Mouse (Mus musculus) layer of hippocampus, adult 18-20 months (tissue): ENCODE results near the gene Pitpnm1. TPM values are rescaled to one million over a fixed set of nuclear protein-coding genes. Genes with fewer than 3 reads are reported as not detected.
"Not testable (repeated sequence)": the region's sequence is repeated elsewhere in the genome, so short reads cannot be mapped to it uniquely, and the experiment has no call there.

Experiments
- DNase-seq, 2 experiments: peaks; one replicate each; pipeline ENCODE4 v3.0.0; 2022; ENCODE audit warnings: low spot score in 2 of 2
- total RNA-seq, 2 experiments: library from RNA; stranded (reverse); gene quantifications; 2 replicates each; pipeline ENCODE4 v1.2.3; 2021

The Pitpnm1 gene
- total RNA-seq, 2 experiments from 2014 or later, result 174 to 181 TPM

DNA sequence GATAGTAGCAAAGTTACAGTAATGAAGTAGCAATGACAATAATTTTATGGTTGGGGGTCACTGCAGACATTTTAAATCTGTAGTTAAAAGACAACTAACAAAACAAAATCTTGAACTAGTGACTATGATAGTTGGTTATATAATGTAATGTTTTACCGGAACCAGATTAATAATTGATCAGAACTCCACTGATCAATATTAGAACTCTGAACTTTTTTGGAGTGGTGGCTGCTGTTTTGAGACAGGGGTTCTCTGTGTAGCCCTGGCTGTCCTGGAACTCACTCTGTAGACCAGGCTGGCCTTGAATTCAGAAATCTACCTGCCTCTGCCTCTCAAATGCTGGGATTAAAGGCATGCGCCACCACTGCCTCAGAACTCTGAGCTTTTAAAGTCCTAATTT, 31.6 kb upstream of the Pitpnm1 start:
- not testable (repeated sequence) for DNase-seq

- DNase-seq, result no peak
These were observed 30.9 kb upstream of the Pitpnm1 start for GRCm38 (mm10) chr19:4068717-4069410.

DNA sequence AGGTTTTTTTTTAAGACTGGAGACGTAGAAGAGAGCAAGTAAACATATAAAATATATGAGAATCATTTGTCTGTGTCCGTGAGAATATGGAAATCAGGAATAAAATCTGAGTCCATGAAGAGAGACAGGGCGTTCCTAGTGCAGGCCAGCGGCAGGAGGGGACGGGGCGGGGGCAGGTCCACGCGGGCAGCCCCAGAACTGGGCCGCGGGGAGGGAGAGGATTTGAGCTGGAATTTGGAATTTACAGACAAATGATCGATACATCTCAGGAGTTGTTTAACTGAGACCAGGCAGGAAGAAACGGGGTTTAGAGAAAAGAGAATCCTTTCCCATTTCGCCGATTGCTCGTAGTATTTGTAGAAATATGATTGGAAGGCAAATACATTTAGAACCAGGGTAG, 29.5 kb upstream of the Pitpnm1 start:
- DNase-seq, result no peak

GRCm38 (mm10) chr19:4070756-4071155, 29.0 kb upstream of the Pitpnm1 start:
- DNase-seq, result no peak

GRCm38 (mm10) chr19:4071406-4071805, 28.4 kb upstream of the Pitpnm1 start:
- DNase-seq, result no peak

GRCm38 (mm10) chr19:4072706-4073424, 26.9 kb upstream of the Pitpnm1 start:
- no peak for DNase-seq

DNA sequence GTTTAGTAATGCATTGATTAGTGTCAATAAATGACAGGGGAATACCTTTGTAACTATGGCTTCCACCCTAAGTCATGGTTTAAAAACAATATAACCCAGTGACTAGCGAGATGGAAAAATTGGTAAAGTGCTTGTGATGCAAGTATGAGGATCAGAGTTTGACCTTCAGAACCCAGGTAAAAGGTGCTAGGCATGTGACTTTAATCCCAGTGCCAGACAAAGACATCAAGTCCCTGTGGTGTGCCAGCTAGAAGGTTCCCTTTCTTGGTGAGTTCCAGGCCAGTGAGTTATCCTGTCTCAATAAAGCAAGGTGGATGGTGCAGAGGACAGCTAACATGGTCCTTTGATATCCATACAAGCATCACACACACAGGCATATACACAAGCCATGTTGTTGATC, 24.3 kb upstream of the Pitpnm1 start:
- DNase-seq, result no peak

- DNase-seq, result no peak
These were observed 20.2 kb upstream of the Pitpnm1 start for GRCm38 (mm10) chr19:4079594-4079993.

DNA sequence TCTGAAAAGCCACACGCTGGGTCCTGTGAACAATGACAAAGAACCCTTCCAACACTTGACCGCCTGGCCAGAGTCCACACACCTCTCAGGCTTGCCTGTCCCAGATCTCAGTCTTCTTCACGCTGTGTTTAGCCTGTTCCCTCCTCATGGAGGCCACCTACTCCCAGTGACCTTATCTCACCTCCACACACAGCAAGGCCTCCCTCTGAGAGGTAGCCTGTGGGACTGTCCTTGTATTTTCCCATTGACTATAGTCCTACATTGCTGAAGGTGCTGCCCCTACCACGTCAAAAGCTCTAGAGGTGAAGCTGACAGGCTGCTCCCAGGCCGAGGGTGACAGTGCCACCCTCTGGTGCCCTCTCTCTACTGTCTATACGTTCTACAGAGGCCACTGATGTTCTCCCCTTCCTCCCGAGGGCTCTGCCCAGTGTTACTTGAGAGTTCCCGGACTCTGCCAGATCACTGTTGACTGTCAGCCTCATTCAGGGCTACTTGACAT, 19.2 kb upstream of the Pitpnm1 start:
- no peak for DNase-seq

DNA sequence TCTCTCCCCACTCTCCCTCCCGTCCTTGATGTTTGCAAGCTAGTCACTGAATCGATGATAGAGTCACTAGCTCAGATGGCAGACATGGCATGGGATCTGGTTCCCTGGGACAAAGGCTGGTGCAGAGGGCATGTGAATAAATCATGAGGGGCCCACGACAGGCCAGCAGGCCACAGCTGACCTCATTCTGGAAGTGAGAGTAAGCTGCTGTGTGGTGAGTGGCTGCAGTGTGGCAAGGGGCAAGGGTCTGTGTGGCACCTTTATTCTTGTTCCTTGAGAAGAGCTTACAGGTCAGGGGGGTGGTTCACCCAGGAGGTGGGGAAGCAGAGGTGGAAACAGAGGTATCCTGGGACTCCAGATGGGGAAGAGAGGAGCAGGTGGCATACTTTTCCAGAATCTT, 18.4 kb upstream of the Pitpnm1 start, which contains the start of gene Cabp2:
Gene Cabp2, plus strand, starts transcription at position 185 of the 400 bp plus-strand sequence.
- DNase-seq, result no peak

- DNase-seq, result no peak
These were observed 17.4 kb upstream of the Pitpnm1 start for GRCm38 (mm10) chr19:4082219-4082965.

DNA sequence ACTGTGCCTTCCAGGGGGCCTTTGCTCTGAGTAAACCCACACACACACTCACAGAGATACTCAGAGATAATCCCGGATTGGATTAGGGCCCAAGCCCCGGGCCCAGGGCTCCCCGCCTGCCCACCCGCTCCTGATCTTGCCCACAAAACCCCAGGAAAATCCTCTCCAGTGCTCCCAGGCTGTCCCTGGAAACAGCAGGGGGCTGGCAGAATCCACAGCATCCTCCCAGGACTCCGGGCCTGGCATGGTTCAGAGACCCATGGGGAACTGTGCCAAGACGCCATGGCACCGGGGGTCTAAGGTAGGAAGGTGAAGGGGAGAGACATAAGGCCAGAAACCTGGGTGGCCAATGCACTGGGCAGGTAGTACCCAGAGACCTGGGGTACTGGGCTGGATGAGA, 16.5 kb upstream of the Pitpnm1 start:
- DNase-seq, result no peak

DNA sequence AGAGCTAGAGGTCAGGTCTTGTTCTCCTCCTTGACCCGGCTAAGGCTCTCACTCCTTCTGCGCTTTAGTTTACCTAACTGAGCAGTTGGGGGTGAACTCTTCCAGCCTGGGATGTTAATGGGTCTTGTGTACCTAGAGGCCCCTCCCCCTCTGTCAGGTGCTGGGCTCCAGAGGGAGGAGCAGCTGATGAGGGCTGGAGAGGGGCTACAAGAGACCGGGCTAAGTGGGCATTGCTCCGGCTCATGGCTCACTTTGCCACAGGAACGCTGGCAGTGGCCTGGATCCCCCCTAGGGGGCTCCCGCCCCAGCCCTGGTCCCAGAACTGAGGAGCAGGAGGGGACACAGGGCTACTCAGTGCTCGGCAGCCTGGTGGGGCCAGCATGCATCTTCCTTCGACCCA, 16.0 kb upstream of the Pitpnm1 start:
- DNase-seq, result no peak

DNA sequence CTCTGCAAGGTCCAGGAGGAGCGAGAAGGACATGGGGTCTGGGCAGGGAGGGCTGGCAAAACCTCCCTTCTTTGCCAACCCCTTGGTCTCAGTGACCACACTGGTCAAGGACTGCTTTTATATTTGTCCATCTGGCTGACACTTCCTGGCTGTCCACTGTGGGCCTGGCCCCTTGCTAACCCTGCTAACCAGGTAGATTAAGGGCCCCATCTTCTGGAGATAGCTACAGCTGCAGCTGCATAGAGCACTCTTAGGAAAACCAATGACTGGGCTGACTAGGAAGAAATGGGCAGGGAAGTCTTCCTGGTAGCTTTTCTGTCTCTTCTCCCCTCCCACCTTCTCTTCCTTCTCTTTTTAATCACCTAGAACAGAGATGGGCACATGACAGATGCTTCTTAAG, 14.8 kb upstream of the Pitpnm1 start:
- no peak for DNase-seq

DNA sequence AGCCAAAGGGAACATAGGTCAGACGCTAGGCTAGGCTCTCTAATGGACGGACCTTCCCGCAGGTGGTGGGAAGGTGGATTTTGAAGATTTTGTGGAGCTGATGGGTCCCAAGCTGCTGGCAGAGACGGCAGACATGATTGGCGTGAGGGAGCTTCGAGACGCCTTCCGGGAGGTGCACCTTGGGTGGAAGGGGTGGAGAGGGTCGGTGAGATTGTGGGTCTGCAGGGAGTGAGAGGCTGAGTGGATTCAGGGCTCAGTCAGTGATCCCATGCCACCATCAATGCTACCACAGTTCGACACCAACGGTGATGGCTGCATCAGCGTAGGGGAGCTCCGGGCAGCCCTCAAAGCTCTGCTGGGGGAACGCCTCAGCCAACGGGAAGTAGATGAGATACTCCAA, 13.6 kb upstream of the Pitpnm1 start:
- no peak for DNase-seq

GRCm38 (mm10) chr19:4087090-4087489, 12.7 kb upstream of the Pitpnm1 start:
- no peak for DNase-seq

DNA sequence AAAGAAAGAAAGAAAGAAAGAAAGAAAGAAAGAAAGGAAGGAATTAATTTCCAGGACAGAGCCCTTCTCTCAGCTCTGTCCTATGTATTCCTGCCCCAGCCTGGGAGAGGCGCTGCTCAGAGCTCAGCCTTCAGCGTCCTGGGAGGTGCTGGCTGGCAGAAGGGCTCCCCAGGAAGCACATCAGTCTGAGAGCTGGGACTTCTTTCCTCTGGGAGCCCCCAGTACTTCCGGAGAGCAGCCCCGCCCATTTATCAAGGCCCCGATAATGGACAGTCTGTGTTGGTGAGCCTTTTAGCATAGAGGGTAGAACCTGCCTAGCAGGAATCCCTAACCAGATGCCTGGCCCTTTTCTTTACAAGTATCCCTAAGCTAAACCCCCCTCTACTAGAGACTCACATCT, 11.7 kb upstream of the Pitpnm1 start:
- no peak for DNase-seq

DNA sequence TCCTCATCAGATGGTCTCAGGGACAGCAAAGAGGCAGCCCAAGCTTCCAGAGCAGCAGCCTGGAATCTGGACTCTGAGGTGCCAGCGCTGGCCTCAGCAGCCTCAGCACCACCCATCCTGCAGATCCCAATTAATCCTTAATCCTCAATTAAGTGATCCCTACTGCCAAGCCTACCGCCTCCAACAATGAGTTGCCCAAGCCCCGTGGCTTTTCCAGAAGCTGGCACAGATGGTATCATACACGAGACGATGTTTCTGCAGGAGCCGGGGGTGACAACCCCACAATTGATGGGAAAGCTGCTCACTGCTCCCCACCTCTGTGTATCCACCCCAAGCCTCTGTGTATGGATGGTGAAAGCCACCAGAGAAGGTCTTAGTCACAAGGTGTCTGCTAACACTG, 10.7 kb upstream of the Pitpnm1 start:
- DNase-seq, result peak in 1 of 2 experiments; percentile 69

GRCm38 (mm10) chr19:4090446-4090845, 9.4 kb upstream of the Pitpnm1 start:
- DNase-seq, result no peak

GRCm38 (mm10) chr19:4091383-4091782, 8.4 kb upstream of the Pitpnm1 start:
- DNase-seq, result no peak

- DNase-seq, result no peak
These were observed 7.0 kb upstream of the Pitpnm1 start for GRCm38 (mm10) chr19:4092750-4093149.

GRCm38 (mm10) chr19:4093772-4094171, 6.0 kb upstream of the Pitpnm1 start:
- DNase-seq, result no peak
